Mouse (Mus musculus) c-Kit-positive CD71-positive TER-119-positive erythroid progenitor cells, embryonic 14.5 days (primary cell): ENCODE data around the gene Slc7a4.
A peak's percentile ranks its signal among the peaks of the same experiment; 100 is the strongest.
"Not testable (repeated sequence)": the region's sequence is repeated elsewhere in the genome, so short reads cannot be mapped to it uniquely, and the experiment has no call there.

Experiments used
- DNase-seq: peaks from one replicate; pipeline ENCODE4 v3.0.0-alpha.2; 2013; ENCODE audit warnings: low spot score

Slc7a4 gene

DNA sequence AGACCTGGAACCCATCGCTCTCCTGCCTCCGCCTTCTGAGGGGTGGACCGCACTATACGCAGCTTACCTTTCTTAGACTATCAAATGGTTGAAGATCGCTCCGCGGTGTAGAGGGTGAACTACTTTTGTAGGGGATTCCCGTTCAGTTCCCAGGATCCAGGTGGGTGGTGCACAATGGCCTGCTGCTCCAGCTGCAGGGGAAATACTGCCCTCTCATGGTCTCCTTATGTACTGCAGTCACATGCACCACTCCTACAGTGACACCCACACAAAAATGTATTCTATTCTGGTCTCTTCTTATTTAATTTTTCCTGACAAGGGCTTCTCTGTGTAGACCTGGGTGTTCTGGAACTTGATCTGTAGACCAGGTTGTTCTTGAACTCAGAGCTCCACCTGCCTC, at the start of gene Slc7a4:
Slc7a4 (minus strand) TSS at position 151 of the 400 bp plus-strand sequence.
- DNase-seq = peak; percentile 42

DNA sequence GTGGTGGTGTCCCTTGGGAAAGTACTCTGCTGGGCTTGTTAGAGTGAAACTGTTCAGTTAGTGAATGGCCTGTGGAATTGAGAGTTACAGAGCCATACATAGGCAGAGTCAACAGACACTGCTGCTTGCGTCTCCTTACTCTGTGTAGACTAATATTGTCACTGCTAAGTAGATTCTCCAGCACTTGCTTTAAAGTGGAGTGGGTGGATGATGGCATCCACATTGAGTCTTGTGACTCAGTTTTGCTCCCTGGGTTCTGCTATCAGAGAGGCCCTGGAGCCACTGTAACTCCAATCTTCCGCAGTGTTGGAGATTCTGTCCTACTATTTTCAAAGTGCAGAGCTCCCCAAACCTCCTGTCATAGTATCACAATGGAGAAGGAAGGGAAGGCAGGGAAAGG, 49.6 kb upstream of the Slc7a4 start:
- no peak for DNase-seq

DNA sequence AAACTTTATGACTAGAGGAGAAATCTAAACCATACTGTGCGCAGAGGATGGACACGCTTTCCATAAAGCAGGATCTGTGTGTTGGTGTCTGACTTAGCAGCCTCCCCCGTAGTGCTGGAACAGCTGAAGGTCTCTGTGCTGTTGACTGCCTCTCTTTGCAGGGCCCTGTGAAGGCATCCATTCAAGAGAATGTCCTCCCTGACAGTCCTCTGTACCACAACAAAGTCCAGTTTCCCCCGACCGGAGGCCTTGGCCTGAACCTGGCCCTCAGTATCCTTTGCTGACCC, 43.2 kb upstream of the Slc7a4 start:
- no peak for DNase-seq

DNA sequence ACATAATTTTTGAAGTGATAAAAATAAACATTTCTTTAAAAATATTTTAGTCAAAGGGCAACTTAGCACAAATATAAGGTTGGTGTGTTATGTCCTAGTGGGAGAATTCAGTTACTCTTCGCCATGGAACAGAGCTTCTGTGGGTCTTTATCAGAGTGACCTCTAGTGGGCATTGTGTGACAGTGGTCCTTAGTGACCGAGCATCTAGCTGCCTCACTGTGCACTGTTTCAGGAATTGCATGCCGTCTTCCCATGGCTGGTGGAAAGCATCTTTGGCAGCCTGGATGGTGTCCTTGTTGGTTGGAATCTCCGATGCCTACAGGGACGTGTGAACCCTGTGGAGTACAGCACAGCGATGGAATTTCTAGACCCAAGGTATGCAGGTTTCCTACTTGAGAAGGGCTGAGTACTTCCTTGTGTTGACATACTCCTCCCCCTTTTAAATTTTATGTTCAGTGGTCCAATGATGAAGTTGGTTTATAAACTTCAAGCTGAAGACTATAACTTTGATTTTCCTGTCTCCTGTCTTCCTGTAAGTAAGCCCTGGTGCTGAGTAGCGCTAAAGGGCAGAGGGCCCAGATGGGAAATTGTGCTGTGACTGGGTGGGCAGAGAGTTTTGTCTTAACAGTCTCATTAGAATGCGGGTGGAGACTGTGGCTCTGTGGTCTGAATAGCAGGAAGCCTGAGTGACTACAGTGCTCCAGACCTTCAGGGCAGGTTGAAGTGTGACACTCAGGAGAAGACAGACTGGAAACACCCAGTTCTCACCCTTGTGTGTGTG, 42.7 kb upstream of the Slc7a4 start:
- DNase-seq = no peak

DNA sequence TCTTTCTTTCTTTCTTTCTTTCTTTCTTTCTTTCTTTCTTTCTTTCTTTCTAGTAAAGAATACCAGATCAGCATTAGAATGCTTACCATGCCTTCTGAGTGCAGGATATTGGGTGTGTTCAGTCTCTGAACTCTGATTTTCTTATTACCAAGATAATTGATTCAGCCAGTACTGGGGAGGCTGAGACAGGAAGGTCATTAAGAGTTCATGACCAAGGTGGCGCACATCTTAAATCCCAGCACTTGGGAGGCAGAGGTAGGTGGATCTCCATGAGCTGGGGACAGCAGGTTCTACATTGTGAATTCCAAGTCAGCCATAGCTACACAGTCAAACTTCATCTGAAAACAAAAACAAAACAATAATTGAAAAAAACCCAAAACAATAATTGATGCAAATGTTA, 38.9 kb upstream of the Slc7a4 start:
- DNase-seq = no peak

DNA sequence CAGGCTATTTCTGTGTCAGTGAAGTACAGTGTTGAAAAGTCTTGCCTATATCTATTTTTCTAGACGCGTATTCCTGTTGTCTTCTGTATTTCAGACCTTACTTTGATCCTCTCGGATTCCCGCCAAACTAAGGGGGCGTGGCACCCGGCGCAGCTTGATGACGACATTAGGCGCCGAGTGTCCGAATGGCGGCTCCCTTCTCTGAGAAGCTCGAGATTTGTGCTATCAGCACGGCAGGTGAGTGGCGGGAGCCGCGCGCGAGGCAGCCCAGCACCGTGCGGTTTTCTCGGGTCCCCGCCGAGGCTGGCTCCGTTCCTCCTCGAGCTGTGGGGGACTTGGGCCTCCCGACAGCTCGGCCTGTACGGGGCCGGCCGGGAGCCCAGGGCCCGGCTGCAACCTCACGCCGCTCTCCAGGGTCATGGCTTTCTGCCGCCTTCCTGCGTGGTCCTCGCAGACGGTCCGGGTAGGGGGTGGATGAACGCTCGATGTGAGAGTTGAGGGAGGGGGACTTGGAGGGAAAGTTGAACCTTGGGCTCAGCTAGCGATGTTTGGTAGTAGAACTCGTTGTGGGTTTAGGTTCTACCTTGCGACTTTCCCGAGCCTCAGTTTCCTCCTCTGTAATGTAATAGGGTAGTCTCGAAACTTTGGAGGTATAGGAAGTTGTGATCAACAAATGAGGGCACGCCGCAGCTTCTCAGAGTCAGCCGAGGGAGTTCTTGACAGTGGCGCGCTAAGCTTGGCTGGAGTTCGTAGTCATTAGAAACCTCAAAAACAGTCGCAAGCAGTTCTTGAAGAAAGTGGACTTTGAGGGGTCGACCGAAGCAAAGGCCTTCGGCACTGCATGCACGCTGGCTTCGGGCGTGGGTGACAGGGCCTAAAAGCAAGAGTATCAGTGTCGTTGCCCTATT, 36.4 kb upstream of the Slc7a4 start, which contains the start of gene Smpd4:
Smpd4 (plus strand) TSS at position 157 of the 908 bp plus-strand sequence.
- DNase-seq = peak; percentile 94

DNA sequence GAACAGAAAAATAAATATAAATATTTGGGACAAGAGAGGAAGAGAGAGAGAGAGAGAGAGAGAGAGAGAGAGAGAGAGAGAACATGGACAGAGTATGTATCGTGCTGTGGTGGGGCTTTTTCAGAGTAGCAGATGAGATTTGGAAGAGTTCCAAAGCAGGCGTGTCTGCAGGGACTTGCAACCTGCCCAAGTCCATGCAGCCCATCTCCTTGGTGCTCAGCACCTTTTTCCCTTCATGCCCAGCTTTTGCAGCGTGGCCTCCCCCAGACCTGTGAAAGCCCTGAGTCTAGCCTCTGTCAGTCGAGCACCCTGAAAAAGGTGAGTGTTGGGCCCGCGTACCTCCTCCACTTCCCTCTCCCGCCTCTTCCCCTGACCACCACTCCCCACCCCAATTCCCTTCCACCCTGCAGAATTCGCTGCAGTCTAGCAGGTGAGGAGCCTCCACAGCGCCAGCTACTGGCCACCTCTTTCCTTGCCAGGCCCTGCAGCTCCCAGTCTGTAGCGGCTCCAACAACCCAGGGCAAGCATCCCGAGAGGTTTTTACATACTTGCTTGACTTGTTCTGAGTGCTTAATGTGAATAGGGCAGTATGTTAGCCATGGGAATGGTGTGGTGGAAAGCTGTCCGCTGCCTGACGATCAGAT, 35.0 kb upstream of the Slc7a4 start:
- DNase-seq = peak; percentile 61

DNA sequence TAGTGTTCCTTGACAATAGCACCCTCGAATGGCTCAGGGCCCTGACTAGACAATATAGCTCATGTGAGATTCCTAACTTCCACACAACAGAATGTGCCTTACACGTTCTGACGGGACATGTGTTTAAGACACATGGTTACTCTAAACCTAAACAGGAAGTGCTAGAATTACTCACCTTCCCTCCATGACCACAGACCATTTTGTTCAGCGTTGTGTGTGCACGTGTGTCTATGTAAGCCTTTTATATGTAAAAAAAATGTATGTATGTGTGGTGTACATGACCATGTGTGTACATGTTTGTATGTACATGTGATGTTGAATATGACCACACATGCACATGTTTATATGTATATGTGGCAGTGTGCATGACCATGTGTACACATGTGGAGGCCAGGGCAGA, 33.2 kb upstream of the Slc7a4 start:
- DNase-seq = no peak

DNA sequence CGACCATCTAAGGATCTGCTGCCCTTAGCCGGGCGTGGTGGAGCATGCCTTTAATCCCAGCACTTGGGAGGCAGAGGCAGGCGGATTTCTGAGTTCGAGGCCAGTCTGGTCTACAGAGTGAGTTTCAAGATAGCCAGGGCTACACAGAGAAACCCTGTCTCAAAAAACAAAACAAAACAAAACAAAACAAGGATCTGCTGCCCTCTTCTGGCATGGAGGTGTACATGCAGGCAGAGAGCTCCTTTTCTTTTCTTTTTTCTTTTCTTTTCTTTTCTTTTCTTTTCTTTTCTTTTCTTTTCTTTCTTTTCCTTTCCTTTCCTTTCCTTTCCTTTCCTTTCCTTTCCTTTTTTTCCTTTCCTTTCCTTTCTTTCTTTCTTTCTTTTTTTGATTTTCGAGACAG, 31.7 kb upstream of the Slc7a4 start:
- DNase-seq = not testable (repeated sequence)

DNA sequence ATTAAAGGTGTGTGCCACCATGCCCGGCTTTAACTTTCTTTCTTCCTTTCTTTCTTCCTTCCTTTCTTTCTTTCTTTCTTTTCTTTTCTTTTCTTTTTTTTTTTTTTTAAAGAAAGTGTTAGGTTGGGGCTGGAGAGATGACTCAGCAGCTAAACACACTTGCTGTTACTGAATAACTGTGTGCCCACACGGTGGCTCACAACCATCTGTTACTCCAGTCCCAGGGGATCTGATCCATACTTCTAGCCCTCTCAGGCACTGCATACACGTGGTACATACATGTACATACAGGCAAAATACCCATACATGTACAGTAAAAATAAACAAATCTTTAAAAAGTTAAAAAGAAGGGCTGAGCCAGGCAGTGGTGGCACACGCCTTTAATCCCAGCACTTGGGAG, 28.4 kb upstream of the Slc7a4 start:
- DNase-seq = no peak

DNA sequence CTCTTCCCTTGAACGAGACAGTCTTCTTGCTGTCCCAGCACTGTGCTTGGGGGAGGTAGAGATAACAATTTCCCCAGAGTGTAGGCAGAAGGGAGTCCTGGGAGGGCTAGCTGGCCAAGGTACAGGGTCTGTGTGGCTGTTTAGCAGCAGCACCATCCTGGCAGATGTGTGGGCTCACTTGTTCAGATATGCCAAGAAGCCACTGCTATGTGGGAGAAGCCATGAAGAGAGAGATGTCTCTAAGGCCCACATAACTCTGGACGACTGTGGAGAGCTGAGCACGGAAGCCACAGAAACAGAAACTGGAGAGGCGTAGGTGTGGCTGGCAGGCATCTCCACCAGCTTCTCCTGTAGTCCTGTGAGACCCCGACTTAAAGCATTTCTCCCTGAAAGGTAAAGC, 22.7 kb upstream of the Slc7a4 start:
- DNase-seq = no peak

DNA sequence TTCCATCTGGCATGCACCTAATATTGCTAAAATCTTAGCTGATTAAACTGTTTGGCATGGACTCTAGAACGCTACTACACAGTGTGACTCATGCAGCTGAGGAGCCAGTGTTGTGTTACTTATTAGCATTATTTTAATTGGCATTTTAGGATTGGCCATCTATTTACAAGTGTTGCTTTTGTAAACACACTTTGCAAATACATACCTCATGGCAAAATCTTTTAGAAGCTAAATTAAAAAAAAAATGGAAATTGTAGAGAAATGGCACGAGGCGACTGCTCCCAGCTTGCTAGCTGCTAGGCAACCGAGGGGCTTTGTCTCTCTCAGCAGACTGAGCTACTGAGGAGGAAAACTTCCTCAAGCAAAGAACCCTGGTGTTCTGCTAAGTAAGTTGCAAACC, 21.9 kb upstream of the Slc7a4 start:
- DNase-seq = no peak

DNA sequence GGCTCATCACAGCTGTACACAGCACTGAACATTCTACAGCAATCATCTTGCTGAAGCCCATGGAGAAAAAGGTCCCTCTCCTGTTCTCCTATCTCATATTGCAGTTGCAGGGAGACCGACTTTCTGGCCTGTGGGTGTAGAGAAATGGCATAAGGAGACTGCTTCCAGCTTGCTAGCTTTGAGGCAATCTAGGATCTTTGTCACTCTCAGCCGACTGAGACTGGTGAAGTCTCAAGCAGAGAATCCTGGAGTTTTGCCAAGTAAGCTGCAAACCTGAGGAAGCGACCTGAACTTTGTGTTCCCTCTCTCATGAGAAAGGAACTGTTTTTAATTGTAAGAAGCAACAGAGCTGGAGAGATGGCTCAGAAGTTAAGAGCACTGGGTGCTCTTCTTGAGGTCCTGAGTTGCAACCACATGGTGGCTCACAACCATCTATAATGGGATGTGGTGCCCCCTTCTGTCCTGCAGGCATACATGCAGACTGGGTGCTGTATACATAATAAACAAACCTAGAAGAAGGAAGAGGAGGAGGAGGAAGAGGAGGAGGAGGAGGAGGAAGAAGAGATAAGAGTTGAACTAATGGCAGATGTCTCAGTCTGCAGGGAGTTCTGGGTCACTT, 18.0 kb upstream of the Slc7a4 start:
- DNase-seq = no peak

DNA sequence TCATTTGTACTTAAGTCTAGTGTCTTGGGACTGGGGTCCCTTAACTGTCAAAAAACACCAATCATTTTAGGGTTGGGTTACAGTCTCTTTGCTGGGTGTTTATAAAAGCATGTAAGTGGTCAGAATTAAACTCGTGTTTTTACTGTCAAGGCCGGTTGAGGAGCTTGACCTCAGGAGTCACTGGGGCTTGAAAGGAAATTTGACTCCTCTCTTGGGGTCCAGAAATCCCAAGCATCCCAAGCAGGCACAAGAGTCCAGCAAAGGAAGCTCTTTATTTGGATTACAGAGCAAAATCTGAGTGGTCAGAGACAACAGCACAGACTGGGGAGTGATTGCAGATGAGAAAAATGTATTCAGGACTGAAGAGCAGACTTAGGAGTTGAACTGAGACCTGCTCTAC, 7.7 kb upstream of the Slc7a4 start:
- DNase-seq = no peak

DNA sequence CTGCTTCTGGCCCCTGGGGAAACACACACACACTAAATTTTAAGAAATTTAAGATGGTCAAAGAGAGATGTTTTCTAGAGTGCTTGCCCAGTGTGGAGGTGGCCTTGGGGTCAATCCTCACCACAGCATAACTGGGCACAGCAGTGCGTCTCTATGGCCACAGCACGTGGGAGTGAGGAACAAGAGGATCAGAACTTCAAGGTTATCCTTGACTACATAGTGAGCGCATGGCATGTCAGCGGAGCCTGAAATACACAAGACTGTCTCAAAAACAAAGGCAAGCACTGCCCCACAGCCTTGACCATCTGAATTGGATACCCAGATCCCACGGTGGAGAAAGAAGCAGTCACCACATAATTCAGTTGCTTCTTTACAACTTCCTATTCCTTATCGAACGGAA, 1.5 kb upstream of the Slc7a4 start:
- no peak for DNase-seq

DNA sequence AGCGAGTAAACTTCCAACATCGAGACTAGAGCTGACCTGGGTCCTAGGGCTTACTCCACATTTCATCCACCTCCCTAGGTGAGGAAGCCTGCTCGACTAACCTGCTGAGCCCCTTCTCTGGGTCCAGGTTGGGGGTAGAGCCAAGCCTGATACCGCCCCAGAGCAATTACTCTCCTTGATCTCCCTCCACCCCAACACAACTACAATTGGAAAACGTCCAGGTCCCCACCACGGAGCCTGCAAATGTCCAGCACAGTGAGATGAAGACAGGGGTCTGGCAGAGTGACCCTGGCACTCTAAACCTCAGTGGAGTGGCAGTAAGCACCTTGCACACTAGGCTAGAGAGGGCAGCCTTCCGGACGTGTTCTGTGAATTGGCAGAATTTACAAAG, 6.2 kb downstream of the Slc7a4 start:
- DNase-seq = no peak

DNA sequence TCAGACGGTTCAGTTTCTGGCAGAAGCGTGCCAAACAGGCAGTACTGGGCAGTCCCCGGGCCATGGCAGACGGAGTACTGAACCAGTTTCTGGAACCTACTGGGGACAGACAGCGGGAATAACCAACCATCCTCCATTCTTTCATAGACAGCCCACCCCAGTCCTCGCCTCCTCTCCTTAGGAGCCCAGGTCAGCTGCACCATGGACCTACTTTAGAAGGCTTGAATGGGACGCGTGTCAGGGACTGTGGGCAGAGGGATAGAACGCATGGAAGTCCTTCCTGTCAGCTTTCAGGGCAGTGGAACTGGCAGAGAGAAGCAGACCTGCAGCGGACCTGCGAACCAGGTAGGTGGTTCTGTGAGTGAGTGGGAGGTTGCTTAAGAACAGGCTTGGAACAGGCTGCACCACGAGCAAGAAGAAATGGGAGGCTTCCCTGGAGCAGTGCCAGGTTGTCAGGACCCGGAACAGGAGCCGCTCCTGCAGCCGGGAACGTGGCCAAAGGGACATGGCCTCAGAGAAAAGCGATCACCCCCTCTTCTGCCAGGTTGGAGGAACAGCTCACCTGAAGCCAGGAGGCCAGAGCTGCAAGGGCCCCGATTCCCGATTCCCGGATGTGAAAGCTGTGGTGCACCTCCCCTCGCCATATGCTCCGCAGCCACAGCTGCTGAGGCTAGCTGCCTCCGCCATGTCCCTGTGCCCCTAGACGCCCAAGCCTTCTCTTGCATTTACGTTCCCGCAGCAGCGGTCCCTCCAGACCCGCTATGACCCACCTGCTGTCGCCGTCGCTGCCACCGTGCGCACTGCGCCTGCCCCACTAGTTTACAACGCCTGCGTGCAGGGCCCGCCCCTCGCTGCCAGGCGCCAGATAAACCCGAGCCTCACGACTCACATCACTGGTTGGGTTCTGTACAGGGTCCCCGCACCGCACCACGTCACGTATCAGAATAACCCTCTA, 6.9 kb downstream of the Slc7a4 start:
- DNase-seq = no peak

DNA sequence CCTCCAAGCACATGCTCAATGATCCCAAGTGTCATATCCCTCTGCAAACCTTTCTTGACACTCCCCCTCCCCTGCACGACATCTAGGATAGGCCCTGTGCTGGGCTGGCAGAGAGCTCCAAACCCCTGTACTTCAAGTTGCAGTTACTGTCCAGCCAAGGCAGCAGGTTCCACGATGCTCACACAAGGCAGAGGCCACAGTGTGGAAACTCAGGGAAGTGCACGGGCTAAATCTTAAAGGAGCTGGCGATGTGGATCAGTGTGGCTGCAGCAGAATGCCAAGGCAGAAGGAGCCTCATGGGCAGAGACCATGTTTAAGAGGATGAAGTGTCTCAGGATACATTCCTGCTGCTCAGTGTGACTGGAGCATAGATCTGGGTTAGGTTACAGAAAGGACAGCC, 16.8 kb downstream of the Slc7a4 start:
- no peak for DNase-seq

DNA sequence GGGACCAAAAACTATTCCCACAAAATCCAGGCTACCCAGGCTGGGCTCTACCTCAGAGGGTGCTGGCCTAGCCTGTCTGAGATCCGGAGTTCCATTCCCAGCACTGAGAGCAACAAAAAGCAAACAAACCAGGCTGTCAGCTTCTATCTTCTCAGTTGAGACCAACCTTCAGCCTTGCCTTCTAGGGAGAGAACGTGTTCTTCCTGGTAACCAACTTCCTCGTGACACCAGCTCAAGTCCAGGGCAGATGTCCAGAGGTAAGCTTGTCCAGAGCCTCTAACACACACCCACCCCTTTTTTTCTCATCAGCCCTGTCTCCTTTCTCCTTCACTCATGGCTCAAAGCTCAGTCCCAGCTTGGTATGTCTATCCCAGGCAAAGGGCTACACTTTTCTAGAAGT, 18.2 kb downstream of the Slc7a4 start:
- no peak for DNase-seq

DNA sequence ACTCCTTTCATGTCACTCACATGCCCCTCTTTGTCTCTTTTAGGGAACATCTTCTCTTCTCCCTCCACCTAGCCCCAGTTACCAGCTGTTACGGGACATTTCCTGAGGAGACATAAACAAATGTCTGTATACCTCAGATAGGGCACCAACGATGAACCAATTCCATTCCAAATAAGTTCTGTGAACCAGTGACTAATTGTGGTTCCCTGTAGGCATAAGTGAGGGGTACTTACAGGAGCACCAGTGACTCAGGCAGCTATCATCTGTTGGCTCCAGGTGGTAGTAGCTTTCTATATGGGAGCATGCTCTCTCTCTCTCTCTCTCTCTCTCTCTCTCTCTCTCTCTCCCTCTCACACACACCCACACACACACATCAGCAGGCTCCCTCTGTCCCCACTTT, 18.8 kb downstream of the Slc7a4 start:
- no peak for DNase-seq

DNA sequence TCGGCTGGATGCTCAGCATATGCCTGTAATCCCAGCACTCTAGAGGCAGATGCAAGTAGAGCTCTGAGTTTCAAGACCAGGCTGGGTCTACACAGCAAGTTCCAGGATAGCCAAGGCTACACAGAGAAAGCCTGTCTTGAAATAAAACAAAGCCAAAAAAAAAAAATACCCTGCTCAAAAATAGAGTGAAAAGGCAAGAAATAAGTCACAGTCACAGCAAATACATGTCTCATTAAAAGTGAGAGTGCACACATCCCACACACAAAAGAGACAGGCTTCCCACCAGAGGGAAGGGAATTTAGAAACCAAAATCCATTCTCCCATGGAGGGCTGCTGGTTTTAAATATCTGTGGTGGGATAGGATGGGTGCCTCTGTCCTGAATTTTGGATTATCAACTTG, 19.4 kb downstream of the Slc7a4 start:
- no peak for DNase-seq
